Mouse (Mus musculus) liver, embryonic 12.5 days (tissue): Measurements from ENCODE around the gene Kif16b. TPM values are rescaled to one million over a fixed set of nuclear protein-coding genes. Genes with fewer than 3 reads are reported as not detected.

Experiments used
- ATAC-seq: fragments of 200-750 bp; cut with Nextera tagmentation; 2 replicates; pipeline ENCODE4 v1.8.0; 2017; ENCODE audit warnings: moderate number of reproducible peaks, mild to moderate bottlenecking, moderate library complexity
- H3K27ac ChIP-seq: fragments of 300-500 bp; sonication (generic); 2 replicates; pipeline ENCODE4 v1.5.1; 2016; ENCODE audit warnings: mild to moderate bottlenecking
- H3K27me3 ChIP-seq: fragments of 300-500 bp; sonication (generic); replicated peaks from 2 replicates; pipeline ENCODE4 v1.6.1; 2016; ENCODE audit warnings: mild to moderate bottlenecking, moderate library complexity
- H3K36me3 ChIP-seq: fragments of 300-500 bp; sonication (generic); 2 replicates; pipeline ENCODE4 v1.6.1; 2016; ENCODE audit warnings: mild to moderate bottlenecking, moderate library complexity
- H3K4me1 ChIP-seq: fragments of 300-500 bp; sonication (generic); 2 replicates; pipeline ENCODE4 v1.6.1; 2016
- H3K4me2 ChIP-seq: fragments of 300-500 bp; sonication (generic); 2 replicates; pipeline ENCODE4 v1.6.1; 2016; ENCODE audit warnings: mild to moderate bottlenecking, moderate library complexity
- H3K4me3 ChIP-seq: fragments of 300-500 bp; sonication (generic); 2 replicates; pipeline ENCODE4 v1.5.1; 2016; ENCODE audit warnings: mild to moderate bottlenecking, moderate library complexity
- H3K9ac ChIP-seq: fragments of 300-500 bp; sonication (generic); 2 replicates; pipeline ENCODE4 v1.6.1; 2016; ENCODE audit warnings: mild to moderate bottlenecking, moderate library complexity
- H3K9me3 ChIP-seq: fragments of 300-500 bp; sonication (generic); replicated peaks from 2 replicates; pipeline ENCODE4 v1.6.1; 2016; ENCODE audit warnings: mild to moderate bottlenecking, moderate library complexity
- WGBS: fragments of 180-500 bp; shearing (Covaris S2); methylation state at CpG from one replicate; pipeline ENCODE4 v1.1.7; 2016; ENCODE audit not compliant: insufficient replicate concordance; 5-methylcytosine and 5-hydroxymethylcytosine counted together
- polyA plus RNA-seq: library from polyadenylated mRNA; unstranded; fragments of >200 nt; fragmentation: Nextera tagmentation; extraction: Ambion mirVana; gene quantifications from 2 replicates; pipeline ENCODE4 v1.2.1, GENCODE M21; 2016

The Kif16b gene
- polyA plus RNA-seq, 1 experiment from 2014 or later = 5.8 TPM

DNA sequence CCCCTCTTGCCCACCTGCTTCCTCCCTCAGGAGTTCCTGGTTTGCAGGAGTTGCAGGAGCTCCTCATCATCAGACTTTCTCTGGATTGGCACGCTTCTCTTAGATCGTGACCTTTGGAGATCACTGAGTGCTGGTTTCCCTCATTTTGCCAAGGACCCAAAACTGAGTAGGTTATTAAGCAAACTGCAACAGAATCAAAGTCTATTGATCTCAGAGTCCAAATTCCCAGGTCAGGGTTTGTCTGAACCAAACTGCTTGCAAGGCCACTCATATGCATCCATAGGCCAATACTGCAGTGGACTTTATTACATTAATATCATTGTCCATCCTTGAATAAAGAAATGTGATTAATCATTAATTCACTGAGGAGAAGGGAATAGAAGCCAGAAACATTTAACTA, 211.8 kb downstream of the Kif16b start:
- H3K4me2 ChIP-seq = no peak overlapping the region
- H3K9me3 ChIP-seq = no peaks in the 10 kb centered on the region
- H3K4me1 ChIP-seq = no peaks in the 10 kb centered on the region
- no peaks in the 10 kb centered on the region for H3K36me3 ChIP-seq
- H3K27me3 ChIP-seq = no peaks in the 10 kb centered on the region
- 73% methylated on average over 2 of the region's 2 CpGs for WGBS
- no peak for ATAC-seq
- H3K4me3 ChIP-seq = no peak overlapping the region
- no peak overlapping the region for H3K9ac ChIP-seq
- no peak overlapping the region for H3K27ac ChIP-seq

DNA sequence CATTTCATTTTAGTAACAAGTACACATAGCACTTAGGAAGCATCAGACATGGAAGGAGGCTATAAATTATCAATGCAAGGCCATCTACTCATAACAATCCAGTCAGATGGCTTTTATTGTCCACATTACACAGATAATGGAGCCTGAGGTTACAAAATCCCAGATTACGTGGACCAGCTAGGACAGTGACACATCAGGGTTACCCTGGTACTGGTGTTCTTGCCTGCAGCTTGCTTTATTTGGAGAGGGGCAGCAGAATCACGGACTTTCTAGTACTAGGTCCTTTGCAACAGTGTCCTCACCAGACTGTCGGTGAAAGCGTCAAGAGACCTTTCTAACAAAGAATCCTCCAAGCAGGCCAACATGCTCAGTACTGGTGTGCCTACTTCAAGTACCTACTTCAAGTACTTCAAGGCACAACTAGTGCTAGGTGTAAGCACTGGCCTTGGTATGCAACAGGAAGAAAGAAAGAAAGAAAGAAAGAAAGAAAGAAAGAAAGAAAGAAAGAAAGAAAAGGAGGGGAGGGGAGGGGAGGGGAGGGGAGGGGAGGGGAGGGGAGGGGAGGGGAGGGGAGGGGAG, 213.3 kb downstream of the Kif16b start:
- Histone ChIP-seq H3K9me3 (no peaks in the 10 kb centered on the region), H3K4me3 (no peak overlapping the region), H3K27ac (no peak overlapping the region), H3K27me3 (no peaks in the 10 kb centered on the region), H3K4me2 (no peak overlapping the region), H3K36me3 (no peaks in the 10 kb centered on the region), H3K9ac (no peak overlapping the region), H3K4me1 (no peaks in the 10 kb centered on the region)
- 68% methylated on average over 4 of the region's 4 CpGs for WGBS
- no peak for ATAC-seq

GRCm38 (mm10) chr2:142682965-142683709, 218.2 kb downstream of the Kif16b start:
- Histone ChIP-seq H3K4me2 (no peak overlapping the region), H3K4me1 (no peaks in the 10 kb centered on the region), H3K9me3 (no peaks in the 10 kb centered on the region), H3K9ac (no peak overlapping the region), H3K4me3 (no peak overlapping the region), H3K27ac (no peak overlapping the region), H3K27me3 (no peaks in the 10 kb centered on the region), H3K36me3 (no peaks in the 10 kb centered on the region)
- 72% methylated on average over 5 of the region's 5 CpGs for WGBS
- no peak for ATAC-seq

DNA sequence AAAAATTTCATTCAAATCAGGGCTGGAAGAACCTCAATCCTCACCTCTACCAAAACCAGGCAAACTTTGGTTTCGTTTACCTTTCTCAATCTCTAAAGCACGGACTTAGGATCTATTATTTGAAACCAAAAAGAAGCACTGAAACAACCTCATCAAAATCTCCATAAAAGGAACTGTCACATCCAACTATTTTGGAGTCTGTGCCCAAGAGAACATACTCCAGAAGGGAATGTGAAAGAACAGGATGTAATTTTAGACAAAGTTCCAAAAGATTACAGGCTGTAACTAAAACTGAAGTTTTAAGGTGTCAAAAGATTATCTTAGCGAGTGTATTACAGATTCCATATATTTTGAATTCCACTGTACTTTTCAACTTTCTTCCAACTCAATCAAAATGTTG, 232.9 kb downstream of the Kif16b start:
- H3K27ac ChIP-seq = no peak overlapping the region
- no peaks in the 10 kb centered on the region for H3K4me1 ChIP-seq
- WGBS = 71% methylated on average over 3 of the region's 3 CpGs
- no peak overlapping the region for H3K9ac ChIP-seq
- H3K4me2 ChIP-seq = no peak overlapping the region
- H3K4me3 ChIP-seq = no peak overlapping the region
- H3K9me3 ChIP-seq = no peaks in the 10 kb centered on the region
- H3K27me3 ChIP-seq = no peaks in the 10 kb centered on the region
- ATAC-seq = no peak
- no peaks in the 10 kb centered on the region for H3K36me3 ChIP-seq

GRCm38 (mm10) chr2:142651591-142651990, 249.7 kb downstream of the Kif16b start:
- Histone ChIP-seq H3K4me2 (no peak overlapping the region), H3K4me3 (no peak overlapping the region), H3K9me3 (no peaks in the 10 kb centered on the region), H3K27me3 (no peaks in the 10 kb centered on the region), H3K36me3 (no peaks in the 10 kb centered on the region), H3K27ac (no peak overlapping the region), H3K9ac (no peak overlapping the region), H3K4me1 (no peaks in the 10 kb centered on the region)
- no peak for ATAC-seq
- WGBS = 67% methylated on average over 7 of the region's 7 CpGs

DNA sequence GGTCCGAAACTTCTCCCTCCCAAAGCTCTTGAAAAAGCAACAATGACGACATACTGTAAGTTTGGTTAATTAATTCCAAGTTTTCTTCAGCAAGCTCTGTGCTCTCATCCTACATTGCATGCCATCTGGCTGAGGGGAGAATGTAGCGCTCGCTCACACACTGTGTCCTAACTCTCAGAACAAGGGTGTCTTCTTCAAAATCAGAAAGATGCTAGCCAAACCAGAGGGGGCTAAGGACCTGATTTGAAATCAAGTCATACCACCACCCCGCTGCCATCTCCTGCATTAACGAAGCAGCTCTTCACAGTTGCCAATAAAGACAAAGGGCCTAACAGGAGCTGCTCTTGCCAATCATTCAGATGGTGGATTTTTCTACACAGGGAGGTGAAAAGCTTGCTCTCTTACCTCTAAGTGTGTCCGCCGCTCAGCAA, 253.3 kb downstream of the Kif16b start:
- no peak for ATAC-seq
- no peaks in the 10 kb centered on the region for H3K27me3 ChIP-seq
- H3K9me3 ChIP-seq = no peaks in the 10 kb centered on the region
- 80% methylated on average over 8 of the region's 8 CpGs for WGBS
- H3K4me2 ChIP-seq = no peak overlapping the region
- H3K36me3 ChIP-seq = no peaks in the 10 kb centered on the region
- no peaks in the 10 kb centered on the region for H3K4me1 ChIP-seq
- H3K4me3 ChIP-seq = no peak overlapping the region
- no peak overlapping the region for H3K9ac ChIP-seq
- no peak overlapping the region for H3K27ac ChIP-seq

DNA sequence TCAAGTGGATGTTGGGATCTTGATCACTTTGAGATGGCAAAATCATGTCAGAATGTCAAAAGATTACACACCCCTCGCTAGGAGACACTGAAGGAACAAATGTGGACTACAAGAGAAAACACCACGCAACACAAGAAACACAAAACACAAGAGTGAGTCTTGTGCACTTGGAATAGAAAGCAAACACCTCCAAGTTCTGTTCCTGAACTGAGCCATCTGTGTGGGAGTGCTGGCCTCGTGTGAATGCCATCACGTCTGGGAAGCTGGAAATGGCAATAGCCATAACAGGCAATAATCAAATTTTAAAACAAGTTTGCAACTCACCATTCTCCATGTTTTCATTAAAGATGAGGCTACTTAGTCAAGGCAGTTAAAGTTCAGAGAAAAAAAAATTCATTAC, 254.5 kb downstream of the Kif16b start:
- no peak overlapping the region for H3K27ac ChIP-seq
- H3K27me3 ChIP-seq = no peaks in the 10 kb centered on the region
- H3K9ac ChIP-seq = no peak overlapping the region
- H3K4me2 ChIP-seq = no peak overlapping the region
- no peak for ATAC-seq
- H3K4me1 ChIP-seq = no peaks in the 10 kb centered on the region
- no peaks in the 10 kb centered on the region for H3K36me3 ChIP-seq
- no peaks in the 10 kb centered on the region for H3K9me3 ChIP-seq
- H3K4me3 ChIP-seq = no peak overlapping the region
- WGBS = 68% methylated on average over 4 of the region's 4 CpGs

- no peaks in the 10 kb centered on the region for H3K4me1 ChIP-seq
- H3K9ac ChIP-seq = no peak overlapping the region
- 55% methylated on average over 2 of the region's 2 CpGs for WGBS
- H3K4me2 ChIP-seq = no peak overlapping the region
- no peak for ATAC-seq
- no peak overlapping the region for H3K27ac ChIP-seq
- no peaks in the 10 kb centered on the region for H3K36me3 ChIP-seq
- no peaks in the 10 kb centered on the region for H3K9me3 ChIP-seq
- H3K4me3 ChIP-seq = no peak overlapping the region
- no peaks in the 10 kb centered on the region for H3K27me3 ChIP-seq
These were observed 259.6 kb downstream of the Kif16b start for GRCm38 (mm10) chr2:142641766-142642165.

DNA sequence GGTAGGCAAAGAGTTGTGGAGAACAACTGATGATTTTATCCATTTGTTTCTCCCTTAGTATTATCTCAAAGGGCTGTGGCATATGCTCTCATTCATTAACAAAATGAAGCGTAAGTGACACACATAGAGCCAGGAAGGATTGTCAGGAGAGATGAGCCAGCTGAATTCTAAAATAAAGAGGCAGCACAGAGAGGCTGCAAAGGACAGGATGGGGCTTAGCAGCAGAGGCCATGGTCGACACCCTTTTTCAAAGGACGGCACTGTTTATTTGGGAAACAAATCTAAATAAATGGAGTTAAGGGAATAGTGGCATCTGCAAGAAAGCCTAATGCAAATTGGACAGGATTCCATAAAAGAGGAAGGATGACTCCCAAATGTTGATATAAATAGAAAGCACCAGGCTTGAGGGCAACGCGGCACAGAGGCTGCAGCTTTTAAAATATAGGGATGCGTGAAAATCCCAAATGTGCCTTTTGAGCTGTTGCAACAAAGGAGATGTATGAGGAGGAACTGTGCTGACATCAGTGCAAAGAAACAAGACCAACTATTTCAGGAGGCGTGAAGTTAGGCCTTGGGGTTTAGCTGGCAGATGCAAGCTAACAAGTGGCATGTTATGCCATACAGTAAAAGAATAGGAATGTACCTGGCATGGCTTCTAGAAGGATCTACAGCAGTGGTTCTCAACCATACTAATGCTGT, 265.6 kb downstream of the Kif16b start:
- Histone ChIP-seq H3K27ac (no peak overlapping the region), H3K4me3 (no peak overlapping the region), H3K9ac (no peak overlapping the region), H3K4me2 (no peak overlapping the region), H3K9me3 (no peaks in the 10 kb centered on the region), H3K27me3 (no peaks in the 10 kb centered on the region), H3K4me1 (no peaks in the 10 kb centered on the region), H3K36me3 (no peaks in the 10 kb centered on the region)
- WGBS = 75% methylated on average over 7 of the region's 7 CpGs
- no peak for ATAC-seq

DNA sequence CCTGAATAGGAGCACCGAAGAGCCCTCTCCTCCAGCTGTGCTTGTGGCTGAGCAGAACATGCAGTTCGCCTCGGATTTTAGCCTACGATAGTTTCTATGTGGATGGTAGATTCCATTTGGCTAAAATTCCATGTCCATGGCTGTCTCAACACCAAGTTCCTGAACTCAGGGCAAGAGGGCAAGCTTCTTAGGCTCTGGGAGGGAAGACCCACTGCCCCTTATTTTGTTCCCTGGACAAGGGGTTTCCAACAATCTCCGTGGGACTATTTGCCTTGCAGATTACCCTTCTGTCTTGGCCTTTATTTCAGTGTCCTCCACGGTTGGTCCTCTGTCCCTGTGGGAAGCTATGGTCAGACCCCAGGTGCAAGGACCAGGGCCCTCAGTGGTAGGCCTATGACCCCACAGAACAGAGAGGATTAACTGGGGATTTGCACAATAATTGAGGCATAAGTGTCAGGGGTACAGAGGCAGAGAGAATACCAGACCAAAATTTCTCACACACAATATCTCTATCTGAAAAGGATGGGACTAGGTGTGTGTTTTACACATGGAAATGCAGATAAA, 267.3 kb downstream of the Kif16b start:
- H3K9me3 ChIP-seq = no peaks in the 10 kb centered on the region
- H3K4me1 ChIP-seq = no peaks in the 10 kb centered on the region
- no peaks in the 10 kb centered on the region for H3K36me3 ChIP-seq
- H3K9ac ChIP-seq = no peak overlapping the region
- no peak overlapping the region for H3K4me3 ChIP-seq
- no peak overlapping the region for H3K27ac ChIP-seq
- no peaks in the 10 kb centered on the region for H3K27me3 ChIP-seq
- ATAC-seq = no peak
- H3K4me2 ChIP-seq = no peak overlapping the region
- WGBS = 73% methylated on average over 6 of the region's 6 CpGs

DNA sequence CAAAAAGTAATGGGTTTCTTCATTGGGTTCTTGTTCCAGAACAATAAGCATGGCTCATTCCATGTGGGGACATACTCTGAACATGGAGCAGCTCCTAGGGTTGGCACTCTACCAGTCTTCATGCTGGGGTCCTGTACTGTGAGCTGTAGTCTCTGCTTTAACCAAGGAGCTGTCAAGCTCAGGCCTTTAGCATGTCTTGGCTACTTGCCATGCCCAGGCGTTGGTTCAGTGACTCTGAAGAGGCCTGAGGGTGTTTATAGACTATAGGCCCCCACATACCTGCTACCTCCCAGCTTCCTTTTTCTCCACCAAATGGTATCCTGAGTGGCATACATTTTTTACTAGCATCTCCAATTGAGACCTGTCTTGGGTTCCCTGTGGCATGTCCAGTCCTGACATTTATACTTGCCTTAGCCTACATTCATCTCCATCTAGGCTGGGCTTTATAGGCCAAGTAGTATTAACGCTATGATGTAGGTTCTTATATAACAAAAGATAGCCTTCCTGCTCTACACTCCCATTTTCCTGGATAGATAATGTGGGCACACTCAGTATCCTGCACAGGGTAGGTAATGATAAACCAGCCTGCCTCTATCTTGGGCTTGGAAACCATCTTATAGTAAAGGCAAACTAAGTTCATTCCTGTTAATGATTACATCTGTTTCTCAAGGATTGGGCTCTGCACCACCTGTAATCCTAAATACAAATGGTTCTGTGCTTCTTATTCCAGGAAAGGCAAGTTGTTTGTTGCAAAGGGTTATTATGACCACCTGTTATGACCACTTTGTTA, 271.6 kb downstream of the Kif16b start:
- Histone ChIP-seq H3K4me2 (no peak overlapping the region), H3K36me3 (no peaks in the 10 kb centered on the region), H3K9me3 (no peaks in the 10 kb centered on the region), H3K9ac (no peak overlapping the region), H3K27me3 (no peaks in the 10 kb centered on the region), H3K27ac (no peak overlapping the region), H3K4me3 (no peak overlapping the region), H3K4me1 (no peaks in the 10 kb centered on the region)
- 67% methylated on average over 2 of the region's 2 CpGs for WGBS
- no peak for ATAC-seq
